Mouse (Mus musculus): ENCODE data around the gene Gm21969.

Gene Gm21969

DNA sequence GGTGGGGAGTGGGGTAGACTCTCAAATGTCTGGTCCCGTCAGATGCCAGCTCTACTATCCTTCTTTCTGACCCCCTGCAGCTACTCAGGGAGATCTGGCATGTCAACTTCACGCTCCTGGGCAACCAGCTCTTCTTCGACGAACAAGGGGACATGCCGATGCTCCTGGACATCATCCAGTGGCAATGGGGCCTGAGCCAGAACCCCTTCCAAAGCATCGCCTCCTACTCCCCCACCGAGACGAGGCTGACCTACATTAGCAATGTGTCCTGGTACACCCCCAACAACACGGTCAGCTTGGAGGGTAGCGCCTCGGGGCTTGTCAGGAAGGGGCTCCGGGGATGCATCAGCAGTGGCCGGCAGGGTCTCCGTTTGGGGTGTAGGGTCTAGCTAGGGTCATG is 58.9 kb downstream of the Gm21969 start:
- peaks cover 16% of the 10 kb centered on the region for H3K27me3 ChIP-seq (ENCODE audit: insufficient read depth, low read length)

DNA sequence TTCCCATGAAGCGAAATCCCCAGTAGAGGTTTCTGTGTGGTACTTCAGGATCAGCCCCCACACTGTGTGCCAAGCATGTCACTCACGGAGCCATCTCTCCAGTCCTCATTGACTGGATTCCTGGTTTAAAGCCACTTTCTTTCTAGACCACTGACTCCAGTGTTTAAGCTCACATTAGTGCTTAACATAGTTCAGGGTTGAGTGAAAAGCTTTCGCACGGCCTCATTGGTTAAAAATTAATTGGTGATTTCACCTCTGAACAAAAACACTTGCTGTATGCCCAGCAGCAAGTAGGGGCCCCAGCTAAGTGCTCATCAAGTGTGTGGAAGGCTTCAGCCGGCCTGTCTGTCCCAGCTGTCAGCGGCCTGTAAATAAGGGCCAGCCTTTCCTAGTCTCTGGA is 64.6 kb downstream of the Gm21969 start:
- no peak for TF ChIP-seq CTCF (conservative IDR thresholded peaks at IDR 0.05; ENCODE audit: low read length)
- TF ChIP-seq POU5F1 (IDR thresholded peaks at IDR 0.05; ENCODE audit: borderline replicate concordance, low read length) = no peak
- no peak for TF ChIP-seq NANOG (IDR thresholded peaks at IDR 0.05; ENCODE audit: borderline replicate concordance, low read length)
- Histone ChIP-seq H3K27me3 (ENCODE audit: insufficient read depth, low read length) (peaks cover 11% of the 10 kb centered on the region; the same call in 1 of the 2 replicates), H3K4me3 (replicated peaks; ENCODE audit: low read length) (no peak overlapping the region), H3K4me1 (replicated peaks; ENCODE audit: low read depth, low read length) (peaks cover 16% of the 10 kb centered on the region), H3K36me3 (ENCODE audit: insufficient read depth, low read length) (no peaks in the 10 kb centered on the region), H3K9me3 (ENCODE audit: low read length) (0 out of 2 replicates have a peak, but pooled peaks cover 3% of the 10 kb centered on the region)

More for the DNA sequence above, 58.9 kb downstream of the Gm21969 start:
- Histone ChIP-seq H3K36me3 (ENCODE audit: insufficient read depth, low read length) (no peaks in the 10 kb centered on the region), H3K9me3 (ENCODE audit: low read length) (peaks cover 9% of the 10 kb centered on the region), H3K4me3 (replicated peaks; ENCODE audit: low read length) (no peak overlapping the region), H3K4me1 (replicated peaks; ENCODE audit: low read depth, low read length) (peaks cover 7% of the 10 kb centered on the region; the same call in 1 of the 2 replicates)
- TF ChIP-seq NANOG (IDR thresholded peaks at IDR 0.05; ENCODE audit: borderline replicate concordance, low read length) = no peak
- TF ChIP-seq CTCF (conservative IDR thresholded peaks at IDR 0.05; ENCODE audit: low read length) = no peak
- no peak for TF ChIP-seq POU5F1 (IDR thresholded peaks at IDR 0.05; ENCODE audit: borderline replicate concordance, low read length)

- Histone ChIP-seq H3K4me3 (replicated peaks; ENCODE audit: low read length) (no peak overlapping the region), H3K36me3 (ENCODE audit: insufficient read depth, low read length) (no peaks in the 10 kb centered on the region), H3K9me3 (ENCODE audit: low read length) (0 out of 2 replicates have a peak, but pooled peaks cover 3% of the 10 kb centered on the region), H3K27me3 (ENCODE audit: insufficient read depth, low read length) (peaks cover 26% of the 10 kb centered on the region), H3K4me1 (replicated peaks; ENCODE audit: low read depth, low read length) (peaks cover 16% of the 10 kb centered on the region)
- no peak for TF ChIP-seq POU5F1 (IDR thresholded peaks at IDR 0.05; ENCODE audit: borderline replicate concordance, low read length)
- TF ChIP-seq CTCF (conservative IDR thresholded peaks at IDR 0.05; ENCODE audit: low read length) = peak; percentile 98
These were observed 66.9 kb downstream of the Gm21969 start for GRCm38 (mm10) chr4:139669847-139670246.

DNA sequence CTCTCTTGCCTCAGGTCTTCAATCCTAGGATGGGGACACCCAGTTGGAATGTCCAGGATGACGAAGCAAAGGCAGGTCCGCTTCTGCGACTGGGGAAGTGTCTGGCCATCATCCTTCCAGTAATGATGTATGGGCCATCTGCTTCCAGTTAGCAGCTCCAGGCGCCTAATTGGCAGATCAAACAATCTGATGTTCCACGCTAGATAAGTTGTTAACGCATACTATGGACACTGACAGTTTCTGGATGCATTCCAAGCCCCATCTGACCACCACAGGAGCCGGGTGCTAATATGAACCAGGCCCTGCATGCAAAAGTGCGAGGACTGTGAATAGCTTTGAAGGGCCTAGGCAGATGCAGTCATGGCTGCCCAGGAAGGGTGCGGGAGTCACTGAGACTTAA is 72.7 kb downstream of the Gm21969 start:
- Histone ChIP-seq H3K9me3 (ENCODE audit: low read length) (peaks cover 24% of the 10 kb centered on the region), H3K4me1 (replicated peaks; ENCODE audit: low read depth, low read length) (no peaks in the 10 kb centered on the region), H3K36me3 (ENCODE audit: insufficient read depth, low read length) (no peaks in the 10 kb centered on the region), H3K27me3 (ENCODE audit: insufficient read depth, low read length) (peaks cover 22% of the 10 kb centered on the region), H3K4me3 (replicated peaks; ENCODE audit: low read length) (no peak overlapping the region)
- TF ChIP-seq POU5F1 (IDR thresholded peaks at IDR 0.05; ENCODE audit: borderline replicate concordance, low read length) = no peak

DNA sequence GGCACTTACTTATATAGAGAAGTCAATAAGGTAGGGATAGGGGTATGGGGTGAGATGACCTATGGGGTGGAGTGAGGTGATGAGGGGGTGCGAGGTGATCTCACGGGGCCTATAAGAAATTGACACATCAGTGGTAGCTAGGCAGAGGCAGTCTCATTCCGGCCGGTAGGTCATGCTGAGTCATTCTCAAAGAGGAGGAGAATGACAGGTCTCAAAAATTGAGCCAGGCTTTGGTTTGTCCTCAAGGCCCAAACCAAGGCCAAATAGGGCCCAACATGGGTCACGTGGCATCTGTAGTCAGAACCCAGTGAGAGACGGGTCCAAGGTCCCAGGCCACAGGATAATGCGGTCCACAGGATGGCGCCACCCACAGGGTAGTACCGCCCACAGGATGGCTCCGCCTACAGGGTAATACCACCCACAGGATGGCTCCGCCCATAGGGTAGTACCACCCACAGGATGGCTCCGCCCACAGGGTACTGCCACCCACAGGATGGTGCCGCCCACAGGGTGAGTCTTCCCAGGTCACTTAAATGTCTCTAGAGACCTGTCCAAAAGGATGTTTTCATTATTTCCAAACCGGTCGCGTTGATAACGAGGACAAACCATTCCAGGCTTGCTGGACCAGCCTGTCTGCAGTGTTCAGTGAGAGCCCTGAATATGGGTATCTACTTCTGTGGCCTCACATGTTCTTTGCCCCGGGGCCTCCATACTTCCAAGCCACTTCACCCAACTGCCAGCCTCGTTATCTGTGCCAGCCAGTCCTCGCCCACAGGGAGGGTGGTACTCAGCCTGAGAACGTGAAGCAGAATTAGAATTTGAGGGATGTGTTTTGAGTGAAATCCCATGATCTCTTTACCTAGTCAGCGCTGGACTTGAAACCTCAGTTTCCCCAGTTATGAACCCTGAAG is 81.0 kb downstream of the Gm21969 start:
- Histone ChIP-seq H3K36me3 (ENCODE audit: insufficient read depth, low read length) (no peaks in the 10 kb centered on the region), H3K4me1 (replicated peaks; ENCODE audit: low read depth, low read length) (peaks cover 35% of the 10 kb centered on the region), H3K4me3 (replicated peaks; ENCODE audit: low read length) (no peak overlapping the region), H3K9me3 (ENCODE audit: low read length) (peaks cover 21% of the 10 kb centered on the region), H3K27me3 (ENCODE audit: insufficient read depth, low read length) (no peaks in the 10 kb centered on the region)
- TF ChIP-seq CTCF (conservative IDR thresholded peaks at IDR 0.05; ENCODE audit: low read length) (0 out of 2 replicates have a peak, but pooled peaks have one; percentile 10), POU5F1 (IDR thresholded peaks at IDR 0.05; ENCODE audit: borderline replicate concordance, low read length) (no peak)

DNA sequence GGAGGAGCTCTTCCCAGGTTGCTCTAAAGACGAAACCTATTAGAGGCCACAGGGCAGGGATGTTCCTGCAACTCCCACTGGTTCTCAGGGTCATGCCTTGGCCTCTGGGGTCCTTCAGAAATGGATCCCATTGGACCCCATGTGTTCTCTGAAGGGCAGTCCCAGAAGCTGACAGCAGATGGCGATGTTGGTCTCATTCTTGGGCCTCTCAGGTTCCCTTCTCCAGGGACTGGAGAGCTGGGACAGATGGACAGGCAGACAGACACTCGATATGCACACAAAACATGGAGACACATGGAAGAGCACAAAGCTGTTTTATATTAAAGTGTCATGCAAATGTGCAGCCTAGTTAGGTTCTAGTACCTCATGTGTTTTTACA is 81.6 kb downstream of the Gm21969 start:
- no peak overlapping the region for H3K4me3 ChIP-seq (replicated peaks; ENCODE audit: low read length)
- H3K36me3 ChIP-seq (ENCODE audit: insufficient read depth, low read length) = no peaks in the 10 kb centered on the region
- peaks cover 16% of the 10 kb centered on the region for H3K9me3 ChIP-seq (ENCODE audit: low read length)
- H3K27me3 ChIP-seq (ENCODE audit: insufficient read depth, low read length) = no peaks in the 10 kb centered on the region
- TF ChIP-seq POU5F1 (IDR thresholded peaks at IDR 0.05; ENCODE audit: borderline replicate concordance, low read length) (no peak), NANOG (IDR thresholded peaks at IDR 0.05; ENCODE audit: borderline replicate concordance, low read length) (no peak), CTCF (conservative IDR thresholded peaks at IDR 0.05; ENCODE audit: low read length) (peak; percentile 84)
- peaks cover 37% of the 10 kb centered on the region for H3K4me1 ChIP-seq (replicated peaks; ENCODE audit: low read depth, low read length)

- TF ChIP-seq CTCF (conservative IDR thresholded peaks at IDR 0.05; ENCODE audit: low read length) (no peak), POU5F1 (IDR thresholded peaks at IDR 0.05; ENCODE audit: borderline replicate concordance, low read length) (no peak), NANOG (IDR thresholded peaks at IDR 0.05; ENCODE audit: borderline replicate concordance, low read length) (no peak)
- H3K9me3 ChIP-seq (ENCODE audit: low read length) = no peaks in the 10 kb centered on the region
- no peaks in the 10 kb centered on the region for H3K36me3 ChIP-seq (ENCODE audit: insufficient read depth, low read length)
- peaks cover 48% of the 10 kb centered on the region for H3K4me1 ChIP-seq (replicated peaks; ENCODE audit: low read depth, low read length)
- H3K4me3 ChIP-seq (replicated peaks; ENCODE audit: low read length) = no peak overlapping the region
- peaks cover 19% of the 10 kb centered on the region for H3K27me3 ChIP-seq (ENCODE audit: insufficient read depth, low read length)
These were observed 85.1 kb downstream of the Gm21969 start for GRCm38 (mm10) chr4:139688058-139688457.

GRCm38 (mm10) chr4:139689627-139690269 is 86.8 kb downstream of the Gm21969 start:
- Histone ChIP-seq H3K4me3 (replicated peaks; ENCODE audit: low read length) (no peak overlapping the region), H3K36me3 (ENCODE audit: insufficient read depth, low read length) (no peaks in the 10 kb centered on the region), H3K4me1 (replicated peaks; ENCODE audit: low read depth, low read length) (peaks cover 41% of the 10 kb centered on the region), H3K27me3 (ENCODE audit: insufficient read depth, low read length) (peaks cover 29% of the 10 kb centered on the region), H3K9me3 (ENCODE audit: low read length) (no peaks in the 10 kb centered on the region)
- TF ChIP-seq CTCF (conservative IDR thresholded peaks at IDR 0.05; ENCODE audit: low read length) (no peak), POU5F1 (IDR thresholded peaks at IDR 0.05; ENCODE audit: borderline replicate concordance, low read length) (no peak), NANOG (IDR thresholded peaks at IDR 0.05; ENCODE audit: borderline replicate concordance, low read length) (no peak)

All from E14TG2a.4 (cell line).